Mouse (Mus musculus) embryonic facial prominence, embryonic 13.5 days (tissue): ENCODE results near the gene Lipa. TPM values are rescaled to one million over a fixed set of nuclear protein-coding genes. Genes with fewer than 3 reads are reported as not detected.

ENCODE experiments used
- ATAC-seq: fragments of 200-750 bp; cut with Nextera tagmentation; 2 replicates; pipeline ENCODE4 v1.8.0; 2017; ENCODE audit warnings: low read depth; ENCODE audit not compliant: insufficient number of reproducible peaks, insufficient read depth, low FRiP score, low TSS enrichment
- H3K27ac ChIP-seq: fragments of 300-500 bp; sonication (generic); 2 replicates; pipeline ENCODE4 v1.5.1; 2015; ENCODE audit warnings: moderate library complexity, mild to moderate bottlenecking, inconsistent platforms
- H3K27me3 ChIP-seq: fragments of 300-500 bp; sonication (generic); 2 replicates; pipeline ENCODE4 v1.6.1; 2015; ENCODE audit warnings: mild to moderate bottlenecking, inconsistent platforms
- H3K36me3 ChIP-seq: fragments of 300-500 bp; sonication (generic); 2 replicates; pipeline ENCODE4 v1.6.1; 2015; ENCODE audit warnings: mild to moderate bottlenecking, inconsistent platforms
- H3K4me1 ChIP-seq: fragments of 300-500 bp; sonication (generic); 2 replicates; pipeline ENCODE4 v1.6.1; 2015; ENCODE audit warnings: inconsistent platforms
- H3K4me2 ChIP-seq: fragments of 300-500 bp; sonication (generic); 2 replicates; pipeline ENCODE4 v1.6.1; 2015; ENCODE audit warnings: moderate library complexity, mild to moderate bottlenecking, inconsistent platforms
- H3K4me3 ChIP-seq: fragments of 300-500 bp; sonication (generic); 2 replicates; pipeline ENCODE4 v1.5.1; 2015; ENCODE audit warnings: mild to moderate bottlenecking, inconsistent platforms
- H3K9ac ChIP-seq: fragments of 300-500 bp; sonication (generic); 2 replicates; pipeline ENCODE4 v1.6.1; 2015; ENCODE audit warnings: mild to moderate bottlenecking, inconsistent platforms
- H3K9me3 ChIP-seq: fragments of 300-500 bp; sonication (generic); 2 replicates; pipeline ENCODE4 v1.6.1; 2016; ENCODE audit warnings: inconsistent platforms
- WGBS: fragments of 180-500 bp; shearing (Covaris S2); methylation state at CpG from one replicate; pipeline ENCODE4 v1.1.7; 2015; ENCODE audit warnings: mixed read lengths; 5-methylcytosine and 5-hydroxymethylcytosine counted together
- polyA plus RNA-seq: library from polyadenylated mRNA; unstranded; fragments of >200 nt; fragmentation: Nextera tagmentation; extraction: Ambion mirVana; gene quantifications from 2 replicates; pipeline ENCODE4 v1.2.1, GENCODE M21; 2015

Gene Lipa
- 34.1 and 40.5 TPM in 2 replicates for polyA plus RNA-seq

DNA sequence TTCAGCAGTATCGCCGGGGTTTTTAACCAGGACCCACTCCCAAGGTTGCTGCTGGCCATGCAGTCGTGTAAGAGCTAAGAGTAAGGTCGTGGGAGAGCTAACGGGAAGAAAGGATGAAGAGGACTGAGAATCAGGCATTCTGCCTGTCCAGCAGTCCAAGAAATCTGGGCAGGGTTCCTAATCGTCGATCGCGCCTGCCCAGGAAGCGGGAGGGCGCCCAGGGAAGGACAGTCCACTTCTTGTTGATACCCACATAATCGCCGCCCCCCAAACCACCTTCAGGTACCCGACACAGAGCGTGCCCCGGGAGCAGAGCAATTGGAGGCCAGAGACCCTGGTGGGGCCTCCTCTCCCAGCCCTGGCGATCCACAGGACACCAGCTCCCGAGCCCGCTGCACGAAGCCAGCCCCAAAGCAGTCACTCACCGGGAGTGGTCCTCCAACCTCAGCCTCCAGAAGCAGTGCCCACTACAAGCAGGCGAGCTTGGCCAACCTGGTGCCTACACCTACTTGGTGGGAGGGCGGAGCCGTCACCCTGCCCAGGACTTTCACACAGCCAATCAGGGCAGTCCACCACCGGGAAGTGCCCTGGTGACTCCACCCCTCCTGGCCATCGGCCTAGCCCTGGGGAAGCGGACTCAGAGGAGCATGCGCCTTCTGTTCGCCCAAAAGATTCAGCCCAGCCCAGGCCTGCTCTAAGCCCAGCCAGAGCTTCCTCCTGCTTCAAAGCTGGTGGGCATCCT lies at the start of gene Lipa:
Gene Lipa, minus strand, starts transcription at position 534 of the 742 bp plus-strand sequence.
- Histone ChIP-seq H3K9me3 (no peaks in the 10 kb centered on the region), H3K27ac (peak within 1 kb of the TSS; percentile 51), H3K4me1 (peaks cover 12% of the 10 kb centered on the region), H3K4me3 (peak within 1 kb of the TSS; percentile 73), H3K9ac (peak within 1 kb of the TSS; percentile 77), H3K36me3 (peaks cover 4% of the 10 kb centered on the region; the same call in 1 of the 2 replicates), H3K4me2 (peak within 1 kb of the TSS; percentile 83), H3K27me3 (no peaks in the 10 kb centered on the region)
- ATAC-seq: peak; percentile 100
- WGBS: under 1% methylated on average over 29 of the region's 29 CpGs

GRCm38 (mm10) chr19:34573650-34574049 lies 46.4 kb upstream of the Lipa start:
- H3K36me3 ChIP-seq: peaks cover 12% of the 10 kb centered on the region
- no peaks in the 10 kb centered on the region for H3K9me3 ChIP-seq
- H3K4me1 ChIP-seq: no peaks in the 10 kb centered on the region; the same call in 1 of the 2 replicates
- no peak overlapping the region for H3K4me2 ChIP-seq
- H3K4me3 ChIP-seq: no peak overlapping the region
- no peaks in the 10 kb centered on the region for H3K27me3 ChIP-seq
- no peak overlapping the region for H3K9ac ChIP-seq
- WGBS: 91% methylated on average over 5 of the region's 5 CpGs
- no peak for ATAC-seq
- no peak overlapping the region for H3K27ac ChIP-seq

DNA sequence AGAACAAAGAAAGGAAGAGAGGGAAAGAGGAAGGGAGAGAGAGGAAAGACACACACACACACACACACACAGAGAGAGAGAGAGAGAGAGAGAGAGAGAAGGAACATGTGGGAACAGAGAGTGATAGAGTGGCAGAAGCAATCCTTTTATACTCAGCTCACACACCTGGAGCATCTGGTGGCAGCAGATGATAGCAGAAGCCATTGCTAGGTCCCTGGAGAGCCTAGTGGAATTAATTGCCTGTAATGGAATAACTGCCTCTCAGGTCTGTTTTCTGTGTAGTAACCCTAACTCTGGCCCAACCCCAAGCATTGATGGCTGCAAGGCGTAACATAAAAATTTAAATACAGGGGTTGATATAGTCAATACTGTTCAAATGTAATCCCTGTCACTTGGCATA lies 43.8 kb upstream of the Lipa start:
- Histone ChIP-seq H3K9me3 (no peaks in the 10 kb centered on the region), H3K4me1 (no peaks in the 10 kb centered on the region; the same call in 1 of the 2 replicates), H3K27ac (no peak overlapping the region), H3K4me3 (no peak overlapping the region), H3K9ac (no peak overlapping the region), H3K36me3 (peaks cover 12% of the 10 kb centered on the region), H3K27me3 (no peaks in the 10 kb centered on the region), H3K4me2 (no peak overlapping the region)
- 82% methylated on average over 1 of the region's 1 CpGs for WGBS
- ATAC-seq: no peak

DNA sequence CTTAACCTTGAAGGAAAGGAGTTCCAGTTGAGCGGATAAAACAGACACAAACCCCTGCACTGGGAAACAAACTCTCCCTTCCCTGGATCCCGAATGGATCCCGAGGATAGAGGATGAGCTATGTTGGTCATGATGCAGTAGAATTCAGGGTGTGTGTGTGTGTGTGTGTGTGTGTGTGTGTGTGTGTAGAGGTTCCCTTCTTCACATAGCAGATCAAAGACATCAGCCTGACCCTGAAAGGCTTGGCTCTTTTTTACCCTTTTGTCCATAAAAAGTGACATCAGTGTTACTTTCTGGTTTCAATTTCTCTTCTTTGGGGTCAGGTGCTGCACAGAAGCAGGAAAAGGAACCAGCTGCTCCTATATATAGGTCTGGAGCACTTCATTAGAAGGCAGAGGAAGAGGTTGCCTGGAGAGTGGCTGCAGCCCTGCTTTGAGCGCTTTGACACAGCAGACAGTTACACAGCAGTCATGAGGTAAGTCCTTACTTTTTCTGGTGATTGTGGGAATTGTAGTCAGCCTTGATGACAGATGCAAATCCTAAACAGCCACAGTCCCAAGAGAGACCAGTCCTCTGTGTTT lies 42.7 kb upstream of the Lipa start:
- 69% methylated on average over 4 of the region's 4 CpGs for WGBS
- H3K9ac ChIP-seq: no peak overlapping the region
- no peaks in the 10 kb centered on the region; the same call in 1 of the 2 replicates for H3K4me1 ChIP-seq
- H3K36me3 ChIP-seq: peaks cover 12% of the 10 kb centered on the region
- no peak overlapping the region for H3K4me3 ChIP-seq
- H3K9me3 ChIP-seq: no peaks in the 10 kb centered on the region
- H3K27me3 ChIP-seq: no peaks in the 10 kb centered on the region
- no peak for ATAC-seq
- no peak overlapping the region for H3K4me2 ChIP-seq
- H3K27ac ChIP-seq: no peak overlapping the region; the same call in 1 of the 2 replicates

DNA sequence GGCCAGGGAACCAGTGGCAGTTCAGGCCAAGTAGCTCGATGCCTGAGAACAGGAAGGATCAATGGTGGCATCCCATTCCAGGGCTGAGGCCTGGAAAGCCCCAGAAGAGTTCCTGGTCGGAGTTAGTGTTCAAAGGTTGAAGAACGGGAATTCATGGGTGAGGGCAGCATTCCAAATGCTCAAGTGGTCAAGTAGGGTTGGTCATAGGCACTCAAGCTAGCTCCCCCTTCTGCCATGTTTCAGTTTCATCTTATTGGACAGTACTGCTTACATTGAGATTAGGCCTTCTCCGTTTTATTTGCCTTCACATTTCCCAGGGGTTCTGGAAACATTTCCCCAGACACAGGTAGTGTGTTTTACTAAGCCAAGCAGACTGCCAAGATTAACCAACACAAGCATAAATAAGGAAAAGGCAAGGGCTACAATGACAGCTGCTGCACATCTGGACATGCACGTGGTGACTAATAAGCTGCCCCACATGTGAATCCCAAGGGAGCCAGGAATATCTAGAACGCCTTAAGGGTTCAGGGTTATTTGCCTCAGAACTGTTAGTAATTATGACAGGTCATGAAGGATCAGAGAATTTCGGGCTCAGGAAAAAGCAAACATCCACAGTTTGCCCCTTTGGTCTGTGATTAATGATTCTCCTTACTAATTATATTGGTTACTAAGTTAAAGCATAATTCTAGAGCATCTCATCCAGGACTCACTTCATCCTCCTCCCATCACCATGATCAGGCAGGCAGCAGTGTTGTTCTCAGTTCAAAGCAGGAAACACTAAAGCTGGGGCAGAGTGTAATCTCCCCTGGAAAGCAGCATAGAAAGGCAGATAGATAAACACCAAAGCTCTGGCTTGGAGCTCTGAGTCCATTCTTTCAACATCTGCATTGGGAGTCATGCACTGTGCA lies 42.0 kb upstream of the Lipa start:
- Histone ChIP-seq H3K9me3 (no peaks in the 10 kb centered on the region), H3K9ac (no peak overlapping the region), H3K36me3 (peaks cover 10% of the 10 kb centered on the region), H3K4me2 (no peak overlapping the region), H3K4me3 (no peak overlapping the region), H3K27me3 (no peaks in the 10 kb centered on the region), H3K27ac (no peak overlapping the region; the same call in 1 of the 2 replicates), H3K4me1 (no peaks in the 10 kb centered on the region; the same call in 1 of the 2 replicates)
- 53% methylated on average over 7 of the region's 7 CpGs for WGBS
- no peak for ATAC-seq

GRCm38 (mm10) chr19:34566178-34566784 lies 39.0 kb upstream of the Lipa start:
- no peak for ATAC-seq
- H3K9me3 ChIP-seq: no peaks in the 10 kb centered on the region
- H3K9ac ChIP-seq: no peak overlapping the region
- H3K27ac ChIP-seq: no peak overlapping the region
- no peaks in the 10 kb centered on the region for H3K36me3 ChIP-seq
- H3K27me3 ChIP-seq: no peaks in the 10 kb centered on the region
- no peak overlapping the region for H3K4me3 ChIP-seq
- no peak overlapping the region for H3K4me2 ChIP-seq
- H3K4me1 ChIP-seq: no peaks in the 10 kb centered on the region; the same call in 1 of the 2 replicates
- 79% methylated on average over 1 of the region's 1 CpGs for WGBS

DNA sequence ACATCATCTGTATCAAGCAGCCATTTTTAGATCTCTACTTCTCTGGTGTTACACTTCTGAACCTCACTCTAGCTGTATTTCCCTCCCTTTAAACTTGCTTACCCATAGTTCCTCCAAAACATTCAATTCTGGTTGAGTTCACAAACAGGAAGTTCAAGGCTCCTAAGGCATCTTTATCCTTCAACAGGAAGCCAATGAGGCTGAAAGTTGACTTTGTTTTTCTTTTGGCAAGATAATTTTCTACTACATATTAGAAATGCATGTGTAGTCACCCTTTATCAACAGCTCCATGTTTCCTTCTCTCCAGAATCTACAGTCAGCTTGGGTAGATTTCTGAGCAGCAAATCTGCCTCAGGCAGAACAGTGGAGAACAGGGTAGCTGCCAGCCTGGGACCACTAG lies 35.3 kb upstream of the Lipa start:
- H3K9me3 ChIP-seq: no peaks in the 10 kb centered on the region
- H3K27ac ChIP-seq: no peak overlapping the region
- ATAC-seq: no peak
- H3K27me3 ChIP-seq: no peaks in the 10 kb centered on the region
- no peaks in the 10 kb centered on the region for H3K4me1 ChIP-seq
- H3K36me3 ChIP-seq: no peaks in the 10 kb centered on the region
- no peak overlapping the region for H3K9ac ChIP-seq
- H3K4me3 ChIP-seq: no peak overlapping the region
- no peak overlapping the region for H3K4me2 ChIP-seq

GRCm38 (mm10) chr19:34556621-34557020 lies 29.3 kb upstream of the Lipa start:
- Histone ChIP-seq H3K36me3 (no peaks in the 10 kb centered on the region), H3K27me3 (no peaks in the 10 kb centered on the region), H3K9me3 (no peaks in the 10 kb centered on the region), H3K9ac (no peak overlapping the region), H3K27ac (no peak overlapping the region), H3K4me1 (peaks cover 20% of the 10 kb centered on the region), H3K4me2 (no peak overlapping the region), H3K4me3 (no peak overlapping the region)
- no peak for ATAC-seq
- 81% methylated on average over 3 of the region's 3 CpGs for WGBS

DNA sequence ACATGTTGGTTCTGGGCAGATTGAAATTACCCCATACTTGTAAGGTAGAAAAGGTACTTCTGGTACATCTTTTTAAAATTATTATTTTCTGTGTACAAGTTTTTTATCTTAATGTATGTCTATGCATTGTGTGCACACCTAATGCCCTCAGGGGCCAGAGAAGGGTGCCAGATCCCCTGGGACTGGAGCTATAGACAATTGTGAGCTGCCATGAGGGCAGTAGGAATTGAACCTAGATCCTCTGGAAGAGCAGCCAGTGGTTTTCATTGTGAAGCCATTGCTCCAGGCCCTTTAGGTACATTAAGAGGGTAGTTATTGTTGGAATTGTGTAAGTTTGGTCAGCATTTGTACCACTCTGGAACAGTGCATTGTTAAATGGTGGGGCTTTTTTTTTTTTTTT lies 26.8 kb upstream of the Lipa start:
- Histone ChIP-seq H3K27me3 (no peaks in the 10 kb centered on the region), H3K4me1 (peaks cover 21% of the 10 kb centered on the region), H3K4me2 (no peak overlapping the region), H3K9me3 (no peaks in the 10 kb centered on the region), H3K27ac (no peak overlapping the region), H3K4me3 (no peak overlapping the region), H3K9ac (no peak overlapping the region), H3K36me3 (no peaks in the 10 kb centered on the region)
- ATAC-seq: no peak

- H3K27ac ChIP-seq: peak overlapping the region; percentile 3; the same call in 1 of the 2 replicates
- 33% methylated on average over 3 of the region's 3 CpGs for WGBS
- peak overlapping the region; percentile 47 for H3K4me2 ChIP-seq
Observed at GRCm38 (mm10) chr19:34553522-34553921, 26.2 kb upstream of the Lipa start.

DNA sequence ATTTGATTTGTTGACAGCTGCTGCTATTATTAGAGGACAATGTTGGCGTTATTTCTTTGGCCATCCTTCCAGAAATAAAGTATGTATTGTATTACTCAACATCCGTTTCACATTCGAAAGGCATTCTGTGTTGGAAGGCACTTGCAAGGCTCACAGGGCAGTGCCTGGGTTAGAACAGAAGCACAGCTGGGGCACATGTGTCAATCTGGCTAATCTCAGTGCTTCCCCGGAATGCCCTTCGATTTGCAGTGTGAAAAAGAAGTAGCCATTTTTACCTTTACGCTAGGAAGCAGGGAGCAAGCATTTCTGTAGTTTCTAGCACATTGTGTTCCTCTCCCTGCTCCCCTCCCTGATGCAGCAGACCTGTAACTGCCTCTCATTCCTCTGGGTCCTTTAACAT lies 25.7 kb upstream of the Lipa start:
- Histone ChIP-seq H3K4me2 (peak overlapping the region; percentile 47), H3K9me3 (no peaks in the 10 kb centered on the region), H3K4me3 (no peak overlapping the region), H3K4me1 (peaks cover 21% of the 10 kb centered on the region), H3K36me3 (no peaks in the 10 kb centered on the region), H3K27ac (peak overlapping the region; percentile 3; the same call in 1 of the 2 replicates), H3K27me3 (no peaks in the 10 kb centered on the region), H3K9ac (no peak overlapping the region)
- ATAC-seq: no peak
- 26% methylated on average over 6 of the region's 6 CpGs for WGBS

More at GRCm38 (mm10) chr19:34553522-34553921, 26.2 kb upstream of the Lipa start:
- Histone ChIP-seq H3K4me1 (peaks cover 21% of the 10 kb centered on the region), H3K9me3 (no peaks in the 10 kb centered on the region), H3K27me3 (no peaks in the 10 kb centered on the region), H3K4me3 (no peak overlapping the region), H3K9ac (no peak overlapping the region), H3K36me3 (no peaks in the 10 kb centered on the region)
- no peak for ATAC-seq
